Mouse (Mus musculus) spleen, adult 18-20 months (tissue): Measurements from ENCODE around the gene Galnt2.
A peak's percentile ranks its signal among the peaks of the same experiment; 100 is the strongest.

Experiments used
- DNase-seq, 2 experiments: peaks; one replicate each; pipeline ENCODE4 v3.0.0; 2022; ENCODE audit warnings: mixed read lengths in 2 of 2

Gene Galnt2

DNA sequence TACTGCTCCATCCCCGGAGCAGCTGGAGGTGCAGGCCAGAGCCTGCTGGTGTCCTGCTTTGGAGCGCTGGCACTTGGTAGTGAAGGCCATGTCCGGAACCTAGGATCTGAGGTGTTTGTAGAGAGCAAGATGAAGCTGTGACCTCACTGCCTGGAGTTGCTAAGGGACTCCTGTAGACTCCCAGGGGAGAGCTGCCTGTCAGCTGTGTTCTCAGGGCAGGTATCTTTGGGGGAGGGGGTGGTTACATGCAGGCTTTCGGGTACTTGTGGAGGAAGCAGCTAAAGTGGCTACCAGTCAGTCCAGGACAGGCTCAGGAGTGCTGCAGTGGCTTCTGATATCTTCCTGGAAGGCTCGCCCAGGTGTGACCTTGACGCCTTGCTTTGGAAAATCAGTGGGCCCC lies 8.2 kb downstream of the Galnt2 start:
- DNase-seq, result no peak

DNA sequence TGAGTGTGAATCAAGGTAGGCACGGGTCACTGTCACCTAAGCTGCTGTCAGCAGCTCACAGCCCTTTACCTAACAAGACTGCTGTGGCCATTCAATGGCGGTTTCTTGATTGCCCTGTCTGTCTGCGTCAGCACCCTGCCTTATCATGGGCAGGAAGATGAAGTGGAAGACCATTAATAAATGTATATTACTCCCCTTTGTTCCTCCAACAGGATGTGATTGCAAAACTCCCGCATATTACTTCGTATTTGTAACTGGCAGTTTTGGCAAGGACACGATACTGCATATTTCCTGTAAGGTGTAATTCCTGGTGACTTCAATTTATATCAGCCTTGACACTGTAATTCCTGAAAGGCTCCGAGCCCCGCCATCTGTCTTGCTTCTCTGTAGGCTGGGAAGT lies 9.7 kb downstream of the Galnt2 start:
- DNase-seq, result no peak

DNA sequence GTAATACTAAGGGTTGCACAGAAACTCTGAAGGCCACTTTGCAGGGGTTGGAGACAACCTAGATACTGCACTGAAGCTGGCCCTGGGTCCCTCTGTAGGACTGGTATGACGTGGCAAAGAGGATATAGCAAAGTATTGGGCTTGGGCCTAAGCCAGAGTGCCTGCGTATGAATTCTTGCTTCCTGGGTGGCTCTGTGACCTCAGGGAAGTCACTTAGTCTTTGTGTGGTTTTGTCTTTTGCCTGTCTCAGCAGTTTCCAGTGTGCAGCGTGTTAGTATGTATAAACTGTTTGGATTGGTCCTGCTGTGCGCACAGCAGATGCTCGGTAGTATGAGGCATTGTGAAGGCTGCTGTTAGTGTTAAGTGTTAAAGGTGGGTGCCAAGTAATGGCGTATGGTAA lies 11.0 kb downstream of the Galnt2 start:
- DNase-seq, result no peak

DNA sequence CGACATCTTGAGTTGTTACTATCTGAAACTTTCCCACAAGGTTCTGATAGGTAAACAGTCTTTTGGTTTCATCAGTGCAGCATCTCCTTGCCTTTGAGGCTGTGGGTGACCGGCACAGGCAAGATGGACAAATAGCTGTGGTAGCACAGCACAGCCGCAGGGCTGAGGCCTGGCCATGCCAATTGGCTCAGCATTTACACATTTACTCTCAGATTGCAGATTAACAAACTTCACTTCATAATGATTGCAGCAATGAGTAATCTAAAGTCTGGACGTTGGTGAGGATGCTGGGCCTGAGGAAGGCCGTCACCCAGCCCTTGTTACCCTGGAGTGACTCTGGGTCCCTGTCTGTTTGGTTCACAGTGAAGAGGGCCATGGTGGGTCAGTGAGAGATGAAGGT lies 11.7 kb downstream of the Galnt2 start:
- no peak for DNase-seq

DNA sequence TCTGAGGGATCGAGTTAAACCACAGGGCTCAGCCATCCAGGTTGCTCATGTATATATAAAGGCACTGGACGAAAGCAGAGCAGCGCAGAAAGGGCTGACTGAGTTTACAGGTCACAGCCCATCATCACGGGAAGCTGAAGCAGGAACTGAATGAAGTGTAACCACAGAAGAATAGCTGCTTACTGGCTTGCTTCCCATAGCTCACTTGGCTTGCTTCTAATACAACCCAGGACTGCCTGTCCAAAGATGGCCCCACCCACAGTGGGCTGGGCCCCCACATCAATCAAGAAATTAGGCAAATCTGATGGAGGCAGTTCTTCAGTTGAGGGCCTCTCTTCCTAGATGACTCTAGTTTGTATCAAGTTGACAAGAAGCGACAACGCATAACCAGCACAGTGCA lies 16.4 kb downstream of the Galnt2 start:
- no peak for DNase-seq

DNA sequence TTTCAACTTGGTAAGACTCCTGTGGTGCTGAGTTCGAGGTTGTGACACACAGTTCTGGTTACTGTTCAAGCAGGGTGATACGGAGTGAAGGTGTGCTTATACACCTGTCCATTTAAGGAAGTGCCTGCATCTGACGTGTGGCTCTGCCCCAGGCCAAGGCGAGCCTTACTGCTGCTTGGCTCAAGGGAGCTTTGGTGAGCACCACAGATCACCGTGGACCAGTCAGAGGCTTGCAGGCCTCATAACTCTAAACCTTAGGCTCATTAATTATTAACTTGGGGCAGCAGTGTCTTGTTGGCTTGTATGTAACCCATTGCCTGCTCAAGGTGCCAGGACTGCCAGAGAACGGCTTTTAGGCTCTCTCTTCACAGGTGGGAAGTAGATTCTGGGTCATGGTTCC lies 17.5 kb downstream of the Galnt2 start:
- no peak for DNase-seq

DNA sequence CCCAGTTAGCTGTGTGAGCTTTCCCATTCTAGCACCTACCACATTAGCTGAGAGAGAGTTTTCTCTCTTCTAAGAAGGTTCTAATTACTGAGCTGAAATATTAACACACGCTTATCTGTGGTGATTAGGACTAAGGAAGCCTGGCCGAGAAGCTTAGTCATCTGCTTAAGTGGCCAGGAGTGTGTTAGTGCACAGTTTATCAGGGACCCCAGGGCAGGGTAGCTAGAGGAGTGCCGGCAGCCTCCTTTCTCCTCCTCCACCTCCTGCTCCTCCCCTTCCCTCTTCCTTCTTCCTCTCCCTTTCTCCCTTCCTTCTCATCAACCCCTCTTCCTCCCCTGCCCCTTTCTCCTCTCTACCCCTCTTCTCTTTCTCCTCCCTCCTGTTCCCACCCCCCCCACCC lies 19.1 kb downstream of the Galnt2 start:
- no peak for DNase-seq

DNA sequence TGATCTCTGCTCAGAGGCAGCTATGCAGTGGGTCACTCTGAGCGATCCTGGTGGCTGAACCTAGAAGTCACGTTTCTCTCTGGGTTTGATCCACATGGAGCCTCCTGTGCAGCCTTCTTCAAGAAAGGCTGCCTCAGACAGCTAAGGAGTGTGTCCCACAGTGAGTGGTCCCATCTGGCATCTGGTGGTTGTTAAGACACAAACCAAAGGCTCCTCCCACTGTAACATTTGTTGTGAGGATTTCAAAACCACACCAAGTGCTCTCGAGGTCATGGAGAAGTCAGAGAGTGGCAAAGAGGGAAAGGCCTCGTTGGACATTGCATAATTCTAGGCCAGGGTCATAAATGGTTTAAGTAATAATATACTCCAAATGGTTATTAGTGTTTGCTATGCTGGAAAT lies 19.6 kb downstream of the Galnt2 start:
- DNase-seq, result no peak

DNA sequence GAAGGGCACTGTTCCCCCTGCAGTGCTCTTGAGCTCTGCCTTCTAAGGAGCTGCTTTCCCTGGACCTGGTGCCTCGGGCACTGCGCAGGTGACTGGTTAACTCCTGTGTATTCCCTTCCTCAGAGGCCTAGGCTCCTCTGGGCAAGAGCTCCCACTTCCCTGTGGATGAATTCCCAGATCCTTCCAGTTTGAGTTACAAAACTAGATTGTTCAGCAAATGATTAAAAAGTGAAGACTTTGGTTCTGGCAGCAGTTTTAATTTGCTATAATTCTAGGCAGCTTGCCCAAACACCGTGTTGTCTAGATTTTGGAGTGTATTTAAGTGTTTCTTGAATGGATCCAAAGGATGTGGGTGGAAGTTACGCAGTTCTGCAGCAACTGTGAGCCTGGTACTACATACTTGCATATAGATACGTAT lies 21.4 kb downstream of the Galnt2 start:
- DNase-seq, result no peak

DNA sequence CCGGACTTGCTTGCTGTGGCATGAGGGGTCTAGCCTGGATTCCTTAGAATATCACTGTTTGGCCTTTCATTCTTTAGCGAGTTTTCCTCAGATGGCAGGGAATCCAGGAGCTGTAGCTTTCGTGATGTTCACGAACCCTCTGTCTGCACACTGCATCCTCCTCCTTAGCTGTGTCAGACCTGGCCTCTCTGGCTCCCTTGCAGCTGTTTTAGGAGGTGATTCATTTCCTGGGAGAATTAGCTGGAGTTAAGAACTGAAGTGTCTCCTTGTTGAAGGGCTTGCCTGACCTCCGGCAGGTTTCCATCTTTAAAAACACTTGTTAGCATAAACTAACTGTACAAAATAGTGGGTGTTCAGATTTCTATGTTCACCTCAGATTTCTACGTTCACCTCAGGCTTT lies 22.7 kb downstream of the Galnt2 start:
- no peak for DNase-seq

DNA sequence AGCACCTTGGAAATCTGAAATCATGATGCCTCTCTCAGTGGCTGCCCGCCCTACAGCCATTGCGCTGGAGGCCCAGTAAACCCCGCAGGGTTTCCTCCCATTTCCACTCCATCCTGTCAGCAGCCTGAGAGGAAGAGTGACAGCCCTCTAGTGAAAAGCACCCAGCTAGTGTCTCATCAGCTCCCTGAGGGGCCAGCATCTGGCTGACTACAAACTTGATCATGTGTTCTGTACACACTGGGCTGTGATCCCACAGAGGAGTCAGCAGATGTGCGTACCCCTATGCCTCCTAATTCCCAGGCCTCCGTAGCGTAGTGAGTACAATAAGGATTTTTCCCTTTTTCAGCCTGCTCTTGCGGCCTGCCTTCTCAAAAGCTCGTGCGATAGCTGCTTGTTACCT lies 25.6 kb downstream of the Galnt2 start:
- DNase-seq, result no peak

DNA sequence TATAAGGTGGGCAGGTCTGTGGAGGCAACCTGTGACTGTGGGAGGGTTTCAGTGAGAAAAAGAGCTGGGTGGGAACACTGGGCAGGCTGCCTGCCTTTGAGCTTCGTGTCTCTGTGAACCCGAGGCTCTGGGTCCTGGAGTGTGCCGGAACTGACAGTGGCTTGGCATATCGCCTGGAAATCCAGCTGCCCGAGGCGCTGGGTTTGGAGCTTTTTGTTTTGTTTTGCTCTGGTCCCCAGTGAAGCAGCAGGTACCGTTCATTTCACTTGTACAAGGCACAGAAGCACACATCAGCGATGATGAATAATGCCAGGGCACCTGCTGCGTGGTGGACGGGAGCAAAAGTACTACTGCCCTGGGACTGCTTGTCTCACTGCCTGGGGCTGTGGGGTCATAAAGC lies 26.2 kb downstream of the Galnt2 start:
- DNase-seq, result no peak

DNA sequence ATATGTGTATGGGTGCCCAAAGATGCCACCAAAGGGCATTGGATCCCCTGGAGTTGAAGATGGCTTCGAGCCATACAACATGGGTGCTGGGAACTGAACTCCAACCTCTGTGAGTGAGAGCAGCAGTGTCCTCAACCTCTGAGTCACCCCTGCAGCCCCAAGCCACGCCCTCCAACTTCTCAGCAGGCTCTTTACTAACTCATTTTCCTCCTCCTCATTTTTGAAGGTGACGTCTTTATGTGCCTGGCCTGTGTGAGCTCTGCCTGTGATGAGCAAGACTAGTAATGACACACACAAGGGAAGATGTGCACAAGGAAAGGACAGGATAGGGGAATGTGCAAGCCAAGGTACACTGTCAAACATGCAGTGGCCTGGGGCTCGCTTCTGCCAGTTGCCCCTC lies 28.0 kb downstream of the Galnt2 start:
- DNase-seq, result no peak

DNA sequence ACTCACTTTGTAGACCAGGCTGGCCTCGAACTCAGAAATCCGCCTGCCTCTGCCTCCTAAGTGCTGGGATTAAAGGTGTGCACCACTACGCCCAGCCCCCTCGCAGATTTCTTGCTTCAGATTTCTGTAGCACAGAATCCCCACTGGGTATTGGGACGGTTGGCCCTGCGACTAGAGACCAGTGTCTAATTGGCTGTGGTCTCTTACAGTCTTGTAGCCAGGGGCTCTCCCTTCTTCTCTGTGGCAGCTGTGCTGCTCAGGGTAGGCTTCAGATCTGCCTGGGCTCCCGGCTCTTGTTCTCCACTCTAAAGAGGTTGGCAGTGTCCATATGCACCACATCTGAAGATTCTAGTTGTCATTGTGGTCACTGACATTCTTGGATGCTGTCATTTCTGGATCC lies 28.7 kb downstream of the Galnt2 start:
- no peak for DNase-seq

DNA sequence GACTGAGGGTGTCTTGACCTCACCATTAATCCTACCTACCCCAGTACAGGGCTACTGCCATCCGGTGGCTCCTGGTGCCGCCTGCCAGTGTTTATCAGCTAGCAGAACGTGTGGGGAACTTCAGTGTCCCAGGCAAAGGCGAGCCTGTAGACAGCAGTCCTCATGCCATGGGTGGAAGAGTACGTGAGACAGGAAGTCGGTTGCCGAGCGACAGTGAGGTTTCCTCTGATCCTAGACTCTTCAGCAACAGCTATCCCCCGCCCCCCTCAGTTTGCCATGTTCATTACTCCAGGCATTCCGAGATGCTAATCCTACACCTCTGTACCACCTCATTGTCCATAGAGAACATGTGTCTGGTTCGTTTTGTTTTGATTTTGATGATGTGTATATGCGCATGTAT lies 29.2 kb downstream of the Galnt2 start:
- DNase-seq, result no peak

DNA sequence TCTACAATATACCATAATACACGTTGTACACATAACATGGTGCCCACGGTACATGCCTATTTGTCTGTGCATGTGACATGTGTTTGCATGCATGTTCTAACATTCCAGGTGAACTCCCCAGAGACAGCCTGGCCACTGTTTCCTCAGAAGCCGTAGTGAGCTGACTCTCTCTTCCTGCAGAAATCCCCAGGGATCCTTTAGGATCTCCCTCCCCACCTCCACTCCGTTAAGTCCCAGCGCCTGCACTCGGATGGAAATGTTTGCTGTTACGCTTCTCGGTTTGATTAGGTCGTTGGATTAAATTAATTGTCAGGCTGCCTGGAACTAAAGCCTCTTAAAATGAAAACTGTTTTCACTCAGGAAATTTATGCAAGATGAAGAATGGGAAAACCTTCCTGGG lies 31.9 kb downstream of the Galnt2 start:
- DNase-seq, result no peak

DNA sequence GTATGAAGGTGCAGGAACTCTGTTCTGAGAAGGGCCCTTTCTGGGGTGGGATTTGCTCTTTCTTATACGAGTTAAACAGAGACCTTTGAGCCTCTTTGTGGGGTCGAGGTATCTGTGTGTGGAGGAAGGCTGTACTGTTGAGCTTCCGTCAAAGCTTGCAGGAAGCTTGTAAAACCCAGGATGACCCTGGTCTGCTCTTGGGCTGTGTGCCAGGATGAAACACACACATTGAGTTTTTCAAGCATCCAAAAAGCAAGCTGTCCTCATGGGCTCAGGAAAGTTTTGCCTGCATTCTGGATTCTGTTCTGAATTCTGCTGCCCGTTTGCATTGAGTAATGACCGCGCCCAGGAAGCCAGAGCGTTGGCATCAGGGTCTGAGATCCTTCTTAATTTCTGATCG lies 32.8 kb downstream of the Galnt2 start:
- no peak for DNase-seq

DNA sequence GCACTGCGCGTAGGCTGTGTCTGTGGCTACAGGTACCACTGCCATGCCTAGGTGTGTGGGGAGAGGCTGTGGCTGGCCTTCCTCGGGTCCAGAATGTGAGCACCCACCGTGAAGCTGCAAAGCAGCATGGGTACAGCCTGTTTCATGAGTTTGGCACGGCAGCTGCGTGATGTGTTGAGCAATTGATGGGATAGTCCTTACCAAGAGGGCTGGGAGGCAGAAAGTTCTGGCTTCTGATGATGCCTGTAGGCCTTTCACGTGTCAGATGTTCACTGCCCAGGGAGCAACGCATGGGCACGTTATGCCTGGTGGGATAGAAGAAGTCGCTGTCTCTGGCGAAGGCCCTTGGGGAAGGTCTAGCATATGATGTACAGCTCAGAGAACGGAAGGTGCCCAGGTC lies 33.5 kb downstream of the Galnt2 start:
- DNase-seq, result no peak

DNA sequence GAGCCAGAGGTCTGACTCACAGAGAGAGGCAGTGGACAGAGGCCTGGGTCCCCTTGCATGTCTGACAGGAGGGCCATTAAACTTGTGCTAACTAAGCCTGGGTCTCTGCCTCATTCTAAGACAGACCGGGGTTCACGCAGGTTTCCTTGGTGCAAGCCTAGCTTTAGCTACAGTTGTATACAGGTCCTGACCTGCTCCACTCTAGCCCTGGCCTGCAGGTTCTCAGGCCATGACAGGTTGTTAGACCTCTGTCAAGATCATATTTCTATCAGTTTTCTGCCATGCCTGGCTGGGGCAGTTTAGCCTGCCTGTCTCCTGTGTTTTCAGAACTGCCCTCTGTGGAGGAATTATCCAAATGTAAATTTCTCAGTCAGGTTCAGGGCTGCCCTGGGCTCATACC lies 33.9 kb downstream of the Galnt2 start:
- no peak for DNase-seq

DNA sequence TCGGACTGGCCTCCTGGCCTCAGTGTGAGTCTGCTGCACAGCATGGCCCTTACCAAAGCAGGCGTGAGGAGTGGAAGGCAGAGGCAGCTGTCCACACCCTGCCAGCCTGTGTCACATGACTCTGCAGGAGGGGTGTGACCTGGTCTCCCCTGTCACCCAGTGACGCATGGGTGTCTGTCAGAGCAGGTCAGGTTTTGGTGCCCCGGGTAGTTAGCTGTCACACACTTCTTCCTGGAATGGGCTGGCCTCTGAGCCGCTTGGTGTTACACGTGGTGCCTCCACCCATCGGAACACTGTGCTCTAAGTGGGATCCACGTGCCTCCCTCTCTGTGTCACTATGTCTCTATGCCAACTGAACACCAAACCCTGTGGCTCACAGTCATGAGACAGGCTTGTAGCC lies 34.6 kb downstream of the Galnt2 start:
- no peak for DNase-seq

DNA sequence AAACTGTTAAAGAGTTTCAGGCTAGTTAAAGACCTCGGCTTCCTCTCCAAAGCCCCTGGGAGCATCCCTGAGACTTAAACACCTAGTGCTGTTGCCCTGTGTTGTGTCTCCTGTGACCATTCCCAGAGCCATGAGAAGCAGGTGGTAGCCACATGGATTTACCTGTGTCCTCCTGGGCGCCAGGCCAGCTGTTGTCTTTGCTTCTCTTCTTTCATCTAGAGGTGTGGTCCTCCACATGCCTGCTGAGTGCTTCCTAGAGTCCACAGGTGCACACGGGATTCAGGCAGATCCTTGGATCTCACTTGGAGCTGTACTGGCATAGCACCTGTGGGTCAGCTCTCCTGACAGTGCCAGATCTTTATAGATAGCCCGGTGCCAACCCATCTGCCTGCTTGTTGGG lies 36.0 kb downstream of the Galnt2 start:
- DNase-seq, result no peak

DNA sequence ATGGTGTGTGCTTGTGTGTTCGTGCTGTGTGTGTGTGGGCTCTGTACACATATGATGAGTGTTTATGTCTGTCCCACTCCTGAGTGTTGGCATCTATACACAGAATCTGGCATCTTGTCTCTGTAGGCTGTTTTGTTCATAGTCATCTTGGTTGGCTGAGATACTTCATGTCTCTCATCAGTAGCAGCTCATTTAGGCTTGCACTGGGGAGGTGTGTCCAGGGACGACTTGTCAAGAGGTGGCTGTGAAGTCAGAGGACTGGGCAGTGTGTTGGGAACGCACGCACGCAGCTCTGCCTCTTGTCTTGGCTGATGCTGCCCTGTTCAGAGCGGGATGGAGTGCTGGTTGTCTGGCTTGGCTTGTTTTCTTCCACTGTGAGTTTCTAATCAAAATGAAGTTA lies 39.3 kb downstream of the Galnt2 start:
- DNase-seq, result no peak

DNA sequence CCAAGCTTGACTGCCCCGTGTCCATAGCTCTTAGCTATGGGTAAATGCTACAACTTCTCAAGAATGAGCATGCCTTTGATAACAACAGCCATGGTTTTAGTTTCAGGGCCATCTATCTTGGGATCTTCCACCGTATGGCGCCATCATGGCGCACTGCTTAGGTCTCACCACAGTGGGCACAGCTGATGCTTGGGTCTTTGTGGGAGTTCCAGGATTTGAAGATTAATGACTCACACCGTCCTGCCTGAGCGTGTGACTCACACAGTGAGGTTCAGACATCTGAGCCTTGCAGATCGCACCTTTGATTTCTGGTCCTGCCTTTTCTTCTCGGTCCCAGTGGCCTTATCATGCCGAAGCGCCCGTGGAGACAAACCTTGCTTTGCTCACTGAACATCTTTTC lies 39.7 kb downstream of the Galnt2 start:
- DNase-seq, result no peak

DNA sequence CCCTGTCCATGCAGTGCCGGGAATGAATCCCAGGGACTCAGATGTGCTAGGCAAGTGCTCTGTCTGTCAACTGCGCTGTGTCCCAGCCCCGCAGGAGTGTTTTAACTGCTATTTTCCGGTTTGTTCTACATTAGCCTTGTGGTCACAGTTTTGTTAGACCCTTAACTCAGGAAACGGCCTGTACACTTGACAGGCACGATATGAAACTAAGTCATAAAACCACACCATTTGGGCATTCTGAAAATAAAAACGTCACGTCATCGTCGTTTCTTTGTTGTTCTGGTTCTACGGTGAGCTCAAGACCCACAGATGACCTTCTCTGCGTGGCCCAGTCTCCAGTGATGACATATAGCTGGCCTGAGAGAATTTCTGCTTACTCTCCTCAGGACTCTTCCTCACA lies 40.3 kb downstream of the Galnt2 start:
- DNase-seq, result no peak

DNA sequence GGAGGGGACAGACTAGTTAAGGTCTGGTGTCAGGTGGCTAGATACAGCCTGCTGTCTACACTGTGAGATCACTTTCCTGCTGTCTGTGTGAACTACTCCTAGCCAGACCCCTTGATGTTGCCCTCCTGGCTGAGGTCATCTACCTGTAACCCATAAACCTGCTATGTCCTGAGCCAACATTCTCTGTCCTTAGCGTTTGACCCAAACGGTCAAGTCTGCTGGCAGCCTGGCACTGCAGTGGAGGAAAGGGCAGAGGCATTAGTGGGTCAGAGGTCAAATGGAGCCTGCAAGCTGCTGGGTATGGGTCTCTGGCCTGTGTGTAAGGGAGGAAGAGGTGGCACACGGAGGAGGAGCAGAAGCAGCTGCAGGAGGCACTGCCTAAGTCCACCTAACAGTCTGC lies 41.6 kb downstream of the Galnt2 start:
- no peak for DNase-seq

DNA sequence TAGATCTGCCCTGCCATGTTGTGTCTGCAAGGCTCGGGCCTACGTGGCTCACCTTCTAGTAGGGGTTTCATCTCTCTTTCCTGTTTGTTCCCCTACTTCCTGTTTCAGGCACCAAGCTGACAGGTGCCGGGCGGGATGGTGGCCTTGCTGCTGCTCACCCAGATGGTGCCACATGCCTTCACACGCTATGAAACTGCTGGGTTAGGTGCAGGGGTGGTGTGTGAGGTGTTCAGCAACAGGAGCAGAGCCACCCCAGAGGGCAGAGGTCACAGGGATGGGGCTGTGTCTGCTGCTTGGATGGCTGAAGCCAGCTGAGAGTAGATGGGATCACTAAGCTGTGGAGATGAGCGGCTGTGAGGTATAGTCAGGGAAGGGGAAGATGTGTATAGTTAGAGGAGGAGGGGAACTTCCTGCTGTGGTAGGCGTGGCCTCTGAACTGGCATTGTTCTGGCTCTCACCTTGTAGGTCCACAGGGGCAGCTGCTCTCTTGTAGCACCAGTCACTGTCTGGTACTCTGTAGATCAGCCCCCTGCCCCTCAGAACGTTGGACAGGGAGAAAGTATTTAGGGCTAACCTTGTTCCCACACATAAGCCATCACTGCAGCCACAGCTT lies 42.5 kb downstream of the Galnt2 start:
- DNase-seq, result peak; percentile 42 to 49
